Mouse (Mus musculus): Measurements from ENCODE around the gene Gp6. TPM values are rescaled to one million over a fixed set of nuclear protein-coding genes. Genes with fewer than 3 reads are reported as not detected.

Gene Gp6
- not detected for total RNA-seq (2023)

DNA sequence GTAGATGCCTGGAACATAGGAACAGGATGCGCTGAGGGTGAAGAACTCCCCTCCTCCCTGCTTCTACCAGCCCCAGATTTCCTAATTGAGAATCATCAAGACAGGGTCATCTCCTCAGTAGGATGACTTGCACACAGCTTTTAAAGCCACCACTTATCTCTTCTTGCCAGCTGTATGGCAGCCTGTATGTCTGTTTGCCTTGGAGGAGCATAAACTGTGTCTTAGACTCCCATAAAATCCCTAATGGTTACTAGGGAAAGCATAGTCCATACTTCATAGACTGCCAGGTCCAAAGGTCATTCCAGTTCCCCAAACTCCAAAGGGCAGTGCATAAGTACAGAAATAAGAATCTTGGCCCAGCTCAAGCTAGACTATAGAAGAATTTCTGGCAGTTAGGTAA lies at the start of gene Gp6:
Gene Gp6 (minus strand): TSS at position 15 of the 400 bp plus-strand sequence.

DNA sequence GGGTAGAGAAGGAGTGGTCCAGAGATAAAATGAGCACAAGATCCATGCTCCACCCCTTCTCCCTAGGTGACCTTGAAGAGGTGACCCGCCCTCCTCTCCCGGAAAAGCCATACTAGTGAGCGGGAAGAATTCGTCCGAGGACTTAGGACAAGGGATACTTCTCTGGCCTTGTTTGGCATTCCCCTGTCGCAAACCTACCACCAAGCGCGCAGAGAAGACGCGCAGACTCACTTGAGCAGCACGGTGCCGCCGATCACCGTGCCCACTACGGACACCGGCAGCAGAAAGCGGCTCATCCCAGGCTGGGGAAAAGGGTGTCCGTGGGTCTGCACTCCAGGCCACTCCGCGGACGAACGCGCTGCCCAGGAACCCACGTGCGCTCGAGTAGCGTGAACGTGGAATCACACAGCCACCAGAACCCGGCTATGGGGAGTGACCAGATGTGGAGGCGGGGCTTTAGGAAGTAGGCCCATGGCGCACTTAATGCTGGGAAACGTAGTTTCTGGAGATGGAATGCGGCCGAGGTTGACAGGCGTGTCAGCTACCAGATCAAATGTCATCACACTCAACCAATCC lies 47.8 kb upstream of the Gp6 start, which contains the start of gene Rdh13:
Gene Rdh13 (minus strand): TSS at position 434 of the 576 bp plus-strand sequence.

DNA sequence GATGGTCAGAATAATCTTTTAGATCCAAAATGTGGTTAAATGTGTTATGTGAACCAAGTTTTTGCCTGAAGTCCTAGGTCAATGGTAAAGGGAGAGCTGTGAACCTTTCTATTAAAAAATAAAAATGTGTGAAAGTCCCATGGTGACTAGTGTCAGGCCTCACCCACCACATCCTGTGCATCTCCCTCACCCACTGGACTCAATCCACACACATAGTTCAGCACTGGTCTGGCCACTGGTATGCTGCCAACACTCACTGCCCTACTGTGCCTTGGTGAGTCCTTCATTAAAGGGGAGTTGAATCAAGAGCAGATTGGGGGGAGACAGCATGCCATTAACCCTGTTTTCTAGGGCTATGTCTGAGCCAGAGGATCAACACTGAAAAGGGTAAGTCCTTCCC lies 60.0 kb downstream of the Gp6 start, which contains the start of gene Ncr1:
Gene Ncr1 (plus strand): TSS at position 216 of the 400 bp plus-strand sequence.

Other genes with a start within 250 kb of the Gp6 start
- 14.8 TPM for gene Leng9, start 247.4 kb downstream of the Gp6 start, total RNA-seq (2023)
- 0.59 TPM for gene Cdc42ep5, start 232.9 kb downstream of the Gp6 start, total RNA-seq (2023)
- not detected for gene Lilra5, start 160.0 kb downstream of the Gp6 start, total RNA-seq (2023)
- gene Ncr1, start 60.0 kb downstream of the Gp6 start, total RNA-seq (2023) = 2.2 TPM
- 10.8 TPM for gene Rdh13, start 47.9 kb upstream of the Gp6 start, total RNA-seq (2023)
- gene Eps8l1, start 62.9 kb upstream of the Gp6 start, total RNA-seq (2023) = 18.9 TPM
- gene Ppp1r12c, start 103.9 kb upstream of the Gp6 start, total RNA-seq (2023) = 279 TPM
- 5.2 TPM for gene Tnnt1, start 118.6 kb upstream of the Gp6 start, total RNA-seq (2023)
- gene Tnni3, start 126.5 kb upstream of the Gp6 start, total RNA-seq (2023) = not detected
- gene Dnaaf3, start 134.7 kb upstream of the Gp6 start, total RNA-seq (2023) = not detected
- gene Syt5, start 149.8 kb upstream of the Gp6 start, total RNA-seq (2023) = not detected
- 0.33 TPM for gene Ptprh, start 206.3 kb upstream of the Gp6 start, total RNA-seq (2023)
- 59.6 TPM for gene Tmem86b, start 233.7 kb upstream of the Gp6 start, total RNA-seq (2023)

Data from CD4-positive naive resting alpha-beta T cell, adult 57 days (primary cell).